Mouse (Mus musculus) olfactory bulb, adult 2 months (tissue): ENCODE results near the gene Dnajc9. TPM values are rescaled to one million over a fixed set of nuclear protein-coding genes. Genes with fewer than 3 reads are reported as not detected.

ENCODE experiments used
- H3K27ac ChIP-seq: fragments of 200-500 bp; 2 replicates; pipeline ENCODE4 v1.5.1; 2012; ENCODE audit warnings: low read depth, low read length; ENCODE audit not compliant: insufficient read depth
- H3K4me1 ChIP-seq: fragments of 200-500 bp; 2 replicates; pipeline ENCODE4 v1.6.1; 2012; ENCODE audit warnings: low read length; ENCODE audit not compliant: control insufficient read depth, insufficient read depth
- H3K4me3 ChIP-seq: fragments of 200-500 bp; 2 replicates; pipeline ENCODE4 v1.5.1; 2012; ENCODE audit warnings: mild to moderate bottlenecking, low read depth, low read length, moderate library complexity; ENCODE audit not compliant: insufficient read depth
- CTCF ChIP-seq: fragments of 200-500 bp; IDR thresholded peaks from 2 replicates; pipeline ENCODE4 v1.5.1; 2012; ENCODE audit warnings: low read depth, mild to moderate bottlenecking, low read length, moderate library complexity; ENCODE audit not compliant: insufficient read depth
- POLR2A ChIP-seq: fragments of 200-500 bp; IDR thresholded peaks from 2 replicates; pipeline ENCODE4 v1.6.1; 2012; ENCODE audit warnings: mild to moderate bottlenecking, low read depth, low read length, moderate library complexity; ENCODE audit not compliant: insufficient read depth
- WGBS: fragments of 180-500 bp; shearing (Covaris S2); methylation state at CpG from one replicate; pipeline ENCODE4 v1.1.7; 2018; 5-methylcytosine and 5-hydroxymethylcytosine counted together
- polyA plus RNA-seq: library from polyadenylated mRNA; stranded (reverse); fragments of >200 nt; gene quantifications from 2 replicates; pipeline ENCODE4 v1.2.4, GENCODE M21; 2012; ENCODE audit warnings: low replicate concordance; ENCODE audit not compliant: missing spikeins, insufficient read depth, insufficient read length

Dnajc9 gene
- polyA plus RNA-seq, 1 experiment = not detected

DNA sequence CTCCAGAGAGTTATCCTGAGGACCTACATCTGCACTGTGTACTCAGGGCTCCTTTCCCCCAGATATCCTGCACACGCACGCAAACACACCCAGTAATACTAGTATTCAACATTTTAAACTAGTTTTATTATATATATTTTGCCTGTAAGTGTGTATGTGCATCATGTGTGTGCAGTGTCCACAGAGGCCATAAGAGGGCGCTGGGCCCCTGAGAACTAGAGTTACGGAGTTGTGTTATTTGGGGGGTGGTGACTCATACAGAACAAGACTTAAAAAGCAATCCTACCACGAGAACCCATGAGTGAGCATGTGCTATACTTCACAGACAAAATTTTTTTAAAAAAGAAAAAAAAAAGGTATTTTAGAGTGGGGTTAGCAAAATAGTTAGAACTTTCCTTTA, 49.3 kb downstream of the Dnajc9 start:
- 85% methylated on average over 5 of the region's 5 CpGs for WGBS
- Histone ChIP-seq H3K4me3 (no peak overlapping the region), H3K4me1 (no peaks in the 10 kb centered on the region), H3K27ac (no peak overlapping the region)
- TF ChIP-seq POLR2A (no peak), CTCF (no peak)

Other genes with a start within 250 kb of the Dnajc9 start
- not detected in 2 replicates for gene Kcnk5, start 207.1 kb downstream of the Dnajc9 start, polyA plus RNA-seq
- not detected in 2 replicates for gene Kcnk16, start 119.7 kb downstream of the Dnajc9 start, polyA plus RNA-seq
- not detected in 2 replicates for gene Nudt13, start 94.2 kb downstream of the Dnajc9 start, polyA plus RNA-seq
- not detected in 2 replicates for gene Ecd, start 40.8 kb downstream of the Dnajc9 start, polyA plus RNA-seq
- not detected in 2 replicates for gene Fam149b, start 40.7 kb downstream of the Dnajc9 start, polyA plus RNA-seq
- not detected in 2 replicates for gene Mrps16, start 4.7 kb upstream of the Dnajc9 start, polyA plus RNA-seq
- gene Cfap70, start 63.3 kb upstream of the Dnajc9 start, polyA plus RNA-seq = not detected in 2 replicates
- gene Anxa7, start 91.2 kb upstream of the Dnajc9 start, polyA plus RNA-seq = not detected in 2 replicates
- gene Mss51, start 108.0 kb upstream of the Dnajc9 start, polyA plus RNA-seq = not detected in 2 replicates
- 198 TPM in 1 of 2 replicates, not detected in the other for gene Ppp3cb, start 157.7 kb upstream of the Dnajc9 start, polyA plus RNA-seq